Mouse (Mus musculus) kidney, adult 2 months (tissue): ENCODE measurements around the gene C8a.
A peak's percentile ranks its signal among the peaks of the same experiment; 100 is the strongest.

Source experiments
- CTCF ChIP-seq: fragments of 200-500 bp; conservative IDR thresholded peaks from 2 replicates; pipeline ENCODE4 v1.5.1; 2011; ENCODE audit warnings: low read depth, mild to moderate bottlenecking, control low read depth, low read length, moderate library complexity, mixed read lengths; ENCODE audit not compliant: insufficient read depth, insufficient read length
- POLR2A ChIP-seq: fragments of 200-500 bp; IDR thresholded peaks from one replicate; pipeline ENCODE4 v1.6.1; 2011; ENCODE audit warnings: low read depth, low read length, control low read depth

GRCm38 (mm10) chr4:104817509-104817908 lies 58.7 kb downstream of the C8a start:
- TF ChIP-seq CTCF (0 out of 2 replicates have a peak, but pooled peaks have one; percentile 20), POLR2A (no peak)
